Mouse (Mus musculus): ENCODE measurements around the gene Gm4787. TPM values are rescaled to one million over a fixed set of nuclear protein-coding genes. Genes with fewer than 3 reads are reported as not detected.
"Not testable (repeated sequence)": the region's sequence is repeated elsewhere in the genome, so short reads cannot be mapped to it uniquely, and the experiment has no call there.

The Gm4787 gene
- not detected in 2 replicates for polyA plus RNA-seq (2012)

- not testable (repeated sequence) for H3K9me3 ChIP-seq (ENCODE audit: control insufficient read depth, low read length); H3K27me3 ChIP-seq (ENCODE audit: control insufficient read depth); H3K4me1 ChIP-seq (ENCODE audit: control insufficient read depth); H3K4me3 ChIP-seq (replicated peaks); H3K36me3 ChIP-seq (ENCODE audit: control insufficient read depth)
Measured at GRCm38 (mm10) chr12:81379364-81379763, at the start of gene Gm4787. Gm4787 (minus strand) TSS chr12:81379464.

- H3K27me3 ChIP-seq (ENCODE audit: control insufficient read depth) = no peaks in the 10 kb centered on the region
- TF ChIP-seq TAL1 (IDR thresholded peaks at IDR 0.05; ENCODE audit: low read length) = no peak
- TF ChIP-seq GATA1 (IDR thresholded peaks at IDR 0.05; ENCODE audit: low read length) = no peak
Measured at GRCm38 (mm10) chr12:81421846-81422245, 42.6 kb upstream of the Gm4787 start, which contains the start of gene Adam4. Adam4 (minus strand) TSS chr12:81421946.

GRCm38 (mm10) chr12:81413211-81413610 lies 33.9 kb upstream of the Gm4787 start:
- no peak overlapping the region for H3K4me3 ChIP-seq (replicated peaks)
- no peaks in the 10 kb centered on the region for H3K4me1 ChIP-seq (ENCODE audit: control insufficient read depth)
- H3K9me3 ChIP-seq (ENCODE audit: control insufficient read depth, low read length) = no peaks in the 10 kb centered on the region
- no peak for TF ChIP-seq GATA1 (IDR thresholded peaks at IDR 0.05; ENCODE audit: low read length)
- H3K36me3 ChIP-seq (ENCODE audit: control insufficient read depth) = no peaks in the 10 kb centered on the region
- no peaks in the 10 kb centered on the region for H3K27me3 ChIP-seq (ENCODE audit: control insufficient read depth)

More at GRCm38 (mm10) chr12:81421846-81422245, 42.6 kb upstream of the Gm4787 start, which contains the start of gene Adam4:
- H3K4me3 ChIP-seq (replicated peaks) = no peak within 1 kb of the TSS
- H3K4me1 ChIP-seq (ENCODE audit: control insufficient read depth) = no peaks in the 10 kb centered on the region
- H3K36me3 ChIP-seq (ENCODE audit: control insufficient read depth) = peaks cover 3% of the 10 kb centered on the region; the same call in 1 of the 2 replicates
- H3K9me3 ChIP-seq (ENCODE audit: control insufficient read depth, low read length) = peaks cover 27% of the 10 kb centered on the region

- no peak for TF ChIP-seq TAL1 (IDR thresholded peaks at IDR 0.05; ENCODE audit: low read length)
- TF ChIP-seq GATA1 (IDR thresholded peaks at IDR 0.05; ENCODE audit: low read length) = no peak
- Histone ChIP-seq H3K36me3 (ENCODE audit: control insufficient read depth) (no peaks in the 10 kb centered on the region), H3K4me1 (ENCODE audit: control insufficient read depth) (no peaks in the 10 kb centered on the region), H3K27me3 (ENCODE audit: control insufficient read depth) (no peaks in the 10 kb centered on the region), H3K4me3 (replicated peaks) (no peak overlapping the region), H3K9me3 (ENCODE audit: control insufficient read depth, low read length) (no peaks in the 10 kb centered on the region)
Measured at GRCm38 (mm10) chr12:81408966-81409365, 29.7 kb upstream of the Gm4787 start.

GRCm38 (mm10) chr12:81402187-81402586 lies 22.9 kb upstream of the Gm4787 start:
- no peaks in the 10 kb centered on the region for H3K27me3 ChIP-seq (ENCODE audit: control insufficient read depth)
- no peaks in the 10 kb centered on the region for H3K9me3 ChIP-seq (ENCODE audit: control insufficient read depth, low read length)
- no peaks in the 10 kb centered on the region for H3K36me3 ChIP-seq (ENCODE audit: control insufficient read depth)
- no peak for TF ChIP-seq GATA1 (IDR thresholded peaks at IDR 0.05; ENCODE audit: low read length)
- no peak for TF ChIP-seq TAL1 (IDR thresholded peaks at IDR 0.05; ENCODE audit: low read length)
- no peak overlapping the region for H3K4me3 ChIP-seq (replicated peaks)
- no peaks in the 10 kb centered on the region for H3K4me1 ChIP-seq (ENCODE audit: control insufficient read depth)

GRCm38 (mm10) chr12:81333841-81334240 lies 45.4 kb downstream of the Gm4787 start:
- H3K9me3 ChIP-seq (ENCODE audit: control insufficient read depth, low read length) = no peaks in the 10 kb centered on the region
- H3K4me3 ChIP-seq (replicated peaks) = no peak overlapping the region
- peaks cover 43% of the 10 kb centered on the region for H3K27me3 ChIP-seq (ENCODE audit: control insufficient read depth)
- H3K36me3 ChIP-seq (ENCODE audit: control insufficient read depth) = no peaks in the 10 kb centered on the region
- H3K4me1 ChIP-seq (ENCODE audit: control insufficient read depth) = no peaks in the 10 kb centered on the region
- TF ChIP-seq TAL1 (IDR thresholded peaks at IDR 0.05; ENCODE audit: low read length) = no peak
- no peak for TF ChIP-seq GATA1 (IDR thresholded peaks at IDR 0.05; ENCODE audit: low read length)

- Histone ChIP-seq H3K9me3 (ENCODE audit: control insufficient read depth, low read length) (no peaks in the 10 kb centered on the region), H3K36me3 (ENCODE audit: control insufficient read depth) (no peaks in the 10 kb centered on the region), H3K27me3 (ENCODE audit: control insufficient read depth) (peaks cover 43% of the 10 kb centered on the region), H3K4me3 (replicated peaks) (no peak within 1 kb of the TSS), H3K4me1 (ENCODE audit: control insufficient read depth) (no peaks in the 10 kb centered on the region)
- TF ChIP-seq TAL1 (IDR thresholded peaks at IDR 0.05; ENCODE audit: low read length) (no peak), GATA1 (IDR thresholded peaks at IDR 0.05; ENCODE audit: low read length) (no peak)
Measured at GRCm38 (mm10) chr12:81332875-81333421, 46.3 kb downstream of the Gm4787 start, which contains the start of gene Slc8a3. Slc8a3 (minus strand) TSS chr12:81333180.

- TF ChIP-seq GATA1 (IDR thresholded peaks at IDR 0.05; ENCODE audit: low read length) (no peak), TAL1 (IDR thresholded peaks at IDR 0.05; ENCODE audit: low read length) (no peak)
- Histone ChIP-seq H3K4me3 (replicated peaks) (no peak overlapping the region), H3K36me3 (ENCODE audit: control insufficient read depth) (no peaks in the 10 kb centered on the region), H3K27me3 (ENCODE audit: control insufficient read depth) (peaks cover 43% of the 10 kb centered on the region), H3K9me3 (ENCODE audit: control insufficient read depth, low read length) (no peaks in the 10 kb centered on the region), H3K4me1 (ENCODE audit: control insufficient read depth) (no peaks in the 10 kb centered on the region)
Measured at GRCm38 (mm10) chr12:81331937-81332874, 47.1 kb downstream of the Gm4787 start.

GRCm38 (mm10) chr12:81331046-81331638 lies 48.1 kb downstream of the Gm4787 start:
- peaks cover 43% of the 10 kb centered on the region for H3K27me3 ChIP-seq (ENCODE audit: control insufficient read depth)
- TF ChIP-seq TAL1 (IDR thresholded peaks at IDR 0.05; ENCODE audit: low read length) (no peak), GATA1 (IDR thresholded peaks at IDR 0.05; ENCODE audit: low read length) (no peak)

More at GRCm38 (mm10) chr12:81331046-81331638, 48.1 kb downstream of the Gm4787 start:
- Histone ChIP-seq H3K4me1 (ENCODE audit: control insufficient read depth) (no peaks in the 10 kb centered on the region), H3K36me3 (ENCODE audit: control insufficient read depth) (no peaks in the 10 kb centered on the region), H3K4me3 (replicated peaks) (no peak overlapping the region), H3K9me3 (ENCODE audit: control insufficient read depth, low read length) (no peaks in the 10 kb centered on the region)

Other genes with a start within 250 kb of the Gm4787 start
- 0.01 TPM in 1 of 2 replicates, not detected in the other for gene Slc8a3, start 46.3 kb downstream of the Gm4787 start, polyA plus RNA-seq (2012)
- not detected in 2 replicates for gene Adam4, start 42.5 kb upstream of the Gm4787 start, polyA plus RNA-seq (2012)
- 0.68 and 2.5 TPM in 2 replicates for gene Cox16, start 105.7 kb upstream of the Gm4787 start, polyA plus RNA-seq (2012)
- gene Gm20498, start 153.4 kb upstream of the Gm4787 start, polyA plus RNA-seq (2012) = 1.8 and 3.2 TPM in 2 replicates
- 0.27 and 0.50 TPM in 2 replicates for gene Synj2bp, start 153.4 kb upstream of the Gm4787 start, polyA plus RNA-seq (2012)
- gene Adam21, start 189.0 kb upstream of the Gm4787 start, polyA plus RNA-seq (2012) = not detected in 2 replicates
- 0.29 and 0.91 TPM in 2 replicates for gene Med6, start 215.5 kb upstream of the Gm4787 start, polyA plus RNA-seq (2012)